Mouse (Mus musculus) 3T3-L1 (cell line): ENCODE data around the gene Gm3646.

Experiments
- DNase-seq: peaks from one replicate; pipeline ENCODE4 v3.0.0-alpha.2; 2015; ENCODE audit warnings: low read depth, low spot score

Gene Gm3646

GRCm38 (mm10) chr1:39805243-39805979, at the start of gene Gm3646:
Gene Gm3646 (minus strand): TSS chr1:39805332.
- peak; percentile 5 for DNase-seq

GRCm38 (mm10) chr1:39847066-39847465, 41.9 kb upstream of the Gm3646 start:
- DNase-seq, result no peak

GRCm38 (mm10) chr1:39846031-39846550, 41.0 kb upstream of the Gm3646 start:
- DNase-seq, result no peak

GRCm38 (mm10) chr1:39843328-39843727, 38.2 kb upstream of the Gm3646 start:
- DNase-seq, result no peak

GRCm38 (mm10) chr1:39842218-39843007, 37.3 kb upstream of the Gm3646 start:
- no peak for DNase-seq

GRCm38 (mm10) chr1:39840856-39841255, 35.7 kb upstream of the Gm3646 start:
- DNase-seq, result no peak

- no peak for DNase-seq
Observed at GRCm38 (mm10) chr1:39839838-39840237, 34.7 kb upstream of the Gm3646 start.

GRCm38 (mm10) chr1:39839217-39839616, 34.1 kb upstream of the Gm3646 start:
- no peak for DNase-seq

GRCm38 (mm10) chr1:39838487-39839169, 33.5 kb upstream of the Gm3646 start:
- DNase-seq, result no peak

- no peak for DNase-seq
Observed at GRCm38 (mm10) chr1:39831594-39832039, 26.5 kb upstream of the Gm3646 start.

GRCm38 (mm10) chr1:39830786-39831593, 25.9 kb upstream of the Gm3646 start:
- no peak for DNase-seq

- no peak for DNase-seq
Observed at GRCm38 (mm10) chr1:39824902-39825301, 19.8 kb upstream of the Gm3646 start.

GRCm38 (mm10) chr1:39824240-39824639, 19.1 kb upstream of the Gm3646 start:
- DNase-seq, result no peak

GRCm38 (mm10) chr1:39819596-39819995, 14.5 kb upstream of the Gm3646 start:
- no peak for DNase-seq

GRCm38 (mm10) chr1:39815766-39816165, 10.6 kb upstream of the Gm3646 start:
- DNase-seq, result peak; percentile 56

- DNase-seq, result no peak
Observed at GRCm38 (mm10) chr1:39813067-39813466, 7.9 kb upstream of the Gm3646 start.

GRCm38 (mm10) chr1:39804789-39805188, 343 bp downstream of the Gm3646 start:
- no peak for DNase-seq

- no peak for DNase-seq
Observed at GRCm38 (mm10) chr1:39802946-39803345, 2.2 kb downstream of the Gm3646 start.

GRCm38 (mm10) chr1:39797496-39797895, 7.6 kb downstream of the Gm3646 start:
- no peak for DNase-seq

GRCm38 (mm10) chr1:39796765-39797164, 8.4 kb downstream of the Gm3646 start:
- peak; percentile 14 for DNase-seq

GRCm38 (mm10) chr1:39784632-39785031, 20.5 kb downstream of the Gm3646 start:
- no peak for DNase-seq
